Comparison of ENCODE assay signal across 12 mouse cellular contexts in the genomic region with DNA sequence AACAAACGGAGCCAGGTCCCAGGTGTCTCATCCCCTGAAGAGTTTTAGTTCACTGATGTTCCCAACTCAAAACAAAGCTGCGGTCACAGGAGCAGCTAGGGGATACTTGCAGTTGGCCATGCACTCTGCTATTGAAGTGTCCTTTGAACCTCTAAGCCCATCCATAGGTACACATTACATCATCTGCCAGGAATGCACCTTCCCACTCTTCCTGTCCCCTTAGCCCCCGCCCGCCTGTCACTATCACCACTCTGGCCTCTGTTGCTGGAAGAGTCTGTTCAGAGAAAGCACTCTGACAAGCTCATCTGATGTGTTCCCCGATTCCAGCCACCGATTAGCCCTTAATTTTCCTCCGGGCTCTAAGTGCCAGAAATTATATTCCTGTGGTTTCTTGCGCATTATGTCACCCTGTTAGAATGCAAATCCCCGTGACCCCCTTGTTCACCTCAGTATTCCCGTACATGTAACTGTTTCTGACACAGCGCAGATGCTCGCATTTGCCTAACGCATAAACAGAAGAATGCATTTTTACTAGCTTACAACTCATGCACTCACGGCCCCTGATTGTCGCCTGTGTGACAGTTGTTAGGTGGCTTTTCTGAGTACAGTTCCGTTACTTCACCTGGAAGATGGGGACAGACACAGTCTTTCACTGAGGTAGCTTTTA.
DNase-seq lines count a peak whose midpoint lies in the region; ATAC-seq and TF ChIP-seq lines count a peak whose summit lies in the region.
"Had no signal": no experiment of that assay in that cellular context is flagged by ENCODE, and none has a peak within 500 bp of the region (broad histone marks: within the 10 kb centered on the region; RNA-seq: fewer than 3 reads in every experiment).

No protein-coding gene starts in this region.

- no peak overlapping the region for H3K27ac ChIP-seq in forebrain, embryonic 13.5 days
- no peak overlapping the region for H3K27ac ChIP-seq in forebrain, embryonic 10.5 days
- H3K27ac ChIP-seq in embryonic facial prominence, embryonic 14.5 days (replicated peaks; ENCODE audit: low read depth, low read length) = no peak overlapping the region
- 0 out of 2 replicates have a peak overlapping the region, but pooled peaks have one; percentile 38 for H3K27ac ChIP-seq in liver, embryonic 15.5 days (replicated peaks)
- no peak overlapping the region for H3K27ac ChIP-seq in cerebellum, adult 2 months (ENCODE audit: insufficient read depth, low read length)
- H3K27ac ChIP-seq: gastrocnemius, adult 2 months; limb, embryonic 15.5 days had no signal

- H3K36me3 ChIP-seq in forebrain, embryonic 13.5 days (ENCODE audit: poor library complexity, severe bottlenecking) = no peaks in the 10 kb centered on the region
- H3K36me3 ChIP-seq in forebrain, embryonic 10.5 days (replicated peaks) = no peaks in the 10 kb centered on the region
- H3K36me3 ChIP-seq in embryonic facial prominence, embryonic 14.5 days (ENCODE audit: control insufficient read depth, insufficient read depth, low read length) = no peaks in the 10 kb centered on the region
- H3K36me3 ChIP-seq in liver, embryonic 15.5 days (replicated peaks) = no peaks in the 10 kb centered on the region
- H3K36me3 ChIP-seq: G1E; limb, embryonic 15.5 days had no signal

- ATAC-seq in forebrain, embryonic 13.5 days = peak; percentile 27; the same call in 1 of the 2 replicates
- ATAC-seq in embryonic facial prominence, embryonic 14.5 days (ENCODE audit: low read depth) = peak; percentile 53; the same call in 1 of the 2 replicates
- ATAC-seq in liver, embryonic 15.5 days (ENCODE audit: insufficient read depth) = peak; percentile 81
- no peak for ATAC-seq in erythroid progenitor cell, adult 5-6 weeks (replicated peaks; ENCODE audit: low FRiP score, poor library complexity, severe bottlenecking)

- no peak for TF ChIP-seq CTCF in cerebellum, adult 2 months (IDR thresholded peaks at IDR 0.05; ENCODE audit: borderline replicate concordance, insufficient read depth, low read depth, low read length)

- DNase-seq in forebrain, embryonic 10.5 days (ENCODE audit: extremely low spot score, low spot score) = no peak
- DNase-seq in kidney, postnatal 4 days = peak; percentile 15 to 48
- no peak for DNase-seq in kidney, postnatal 14 days
- peak; percentile 47 for DNase-seq in embryonic facial prominence, embryonic 14.5 days (ENCODE audit: low spot score)
- DNase-seq in cerebellum, adult 2 months = no peak
- DNase-seq: gastrocnemius, adult 2 months; thymus, postnatal 4 days had no signal

- H3K9me3 ChIP-seq in forebrain, embryonic 13.5 days (replicated peaks) = no peaks in the 10 kb centered on the region
- H3K9me3 ChIP-seq in forebrain, embryonic 10.5 days = no peaks in the 10 kb centered on the region
- H3K9me3 ChIP-seq in embryonic facial prominence, embryonic 14.5 days (ENCODE audit: control insufficient read depth, low read length) = no peaks in the 10 kb centered on the region
- no peaks in the 10 kb centered on the region for H3K9me3 ChIP-seq in liver, embryonic 15.5 days (replicated peaks)
- H3K9me3 ChIP-seq: limb, embryonic 15.5 days had no signal

- H3K9ac ChIP-seq in forebrain, embryonic 13.5 days = no peak overlapping the region
- no peak overlapping the region for H3K9ac ChIP-seq in embryonic facial prominence, embryonic 14.5 days (ENCODE audit: low read depth, low read length)
- no peak overlapping the region for H3K9ac ChIP-seq in liver, embryonic 15.5 days
- H3K9ac ChIP-seq: limb, embryonic 15.5 days had no signal

- no peak overlapping the region for H3K4me2 ChIP-seq in forebrain, embryonic 13.5 days
- H3K4me2 ChIP-seq in embryonic facial prominence, embryonic 14.5 days (ENCODE audit: low read depth, low read length) = no peak overlapping the region
- 0 out of 2 replicates have a peak overlapping the region, but pooled peaks have one; percentile 7 for H3K4me2 ChIP-seq in liver, embryonic 15.5 days
- H3K4me2 ChIP-seq: limb, embryonic 15.5 days had no signal

- no peak overlapping the region for H3K4me3 ChIP-seq in forebrain, embryonic 13.5 days
- H3K4me3 ChIP-seq in forebrain, embryonic 10.5 days = no peak overlapping the region
- H3K4me3 ChIP-seq in embryonic facial prominence, embryonic 14.5 days (ENCODE audit: low read depth, low read length) = no peak overlapping the region
- no peak overlapping the region for H3K4me3 ChIP-seq in liver, embryonic 15.5 days (replicated peaks)
- H3K4me3 ChIP-seq in cerebellum, adult 2 months (replicated peaks; ENCODE audit: insufficient read depth, low read depth, low read length) = no peak overlapping the region
- H3K4me3 ChIP-seq: gastrocnemius, adult 2 months; limb, embryonic 15.5 days had no signal

- no peaks in the 10 kb centered on the region for H3K27me3 ChIP-seq in forebrain, embryonic 13.5 days
- no peaks in the 10 kb centered on the region for H3K27me3 ChIP-seq in forebrain, embryonic 10.5 days (ENCODE audit: poor library complexity, severe bottlenecking)
- H3K27me3 ChIP-seq in embryonic facial prominence, embryonic 14.5 days (replicated peaks; ENCODE audit: control insufficient read depth, insufficient read depth, low read length) = no peaks in the 10 kb centered on the region
- no peaks in the 10 kb centered on the region for H3K27me3 ChIP-seq in liver, embryonic 15.5 days
- H3K27me3 ChIP-seq in cerebellum, adult 2 months (ENCODE audit: control insufficient read depth, insufficient read depth, low read length) = no peaks in the 10 kb centered on the region
- H3K27me3 ChIP-seq: limb, embryonic 15.5 days had no signal

- WGBS in forebrain, embryonic 13.5 days = 53% methylated on average over 16 of the region's 16 CpGs
- 84% methylated on average over 16 of the region's 16 CpGs for WGBS in forebrain, embryonic 10.5 days
- 40% methylated on average over 16 of the region's 16 CpGs for WGBS in embryonic facial prominence, embryonic 14.5 days
- 63% methylated on average over 16 of the region's 16 CpGs for WGBS in liver, embryonic 15.5 days (ENCODE audit: insufficient replicate concordance)
- 80% methylated on average over 16 of the region's 16 CpGs for WGBS in cerebellum, adult 2 months

- H3K4me1 ChIP-seq in forebrain, embryonic 13.5 days = peaks cover 16% of the 10 kb centered on the region
- H3K4me1 ChIP-seq in forebrain, embryonic 10.5 days = peaks cover 18% of the 10 kb centered on the region
- peaks cover 10% of the 10 kb centered on the region for H3K4me1 ChIP-seq in embryonic facial prominence, embryonic 14.5 days (ENCODE audit: control insufficient read depth, insufficient read depth, low read length)
- H3K4me1 ChIP-seq in liver, embryonic 15.5 days (replicated peaks) = no peaks in the 10 kb centered on the region
- no peaks in the 10 kb centered on the region for H3K4me1 ChIP-seq in cerebellum, adult 2 months (ENCODE audit: control insufficient read depth, insufficient read depth, low read length)

- no peak for TF ChIP-seq POLR2A in cerebellum, adult 2 months (IDR thresholded peaks at IDR 0.05; ENCODE audit: borderline replicate concordance, insufficient read depth, low read length)

Comparison
In these comparisons a context has a peak if more than half of its experiments do, and no peak if none do; other contexts are left out.
1. DNase-seq: peak in kidney, postnatal 4 days (2 of 2) and embryonic facial prominence, embryonic 14.5 days (single experiment); none in forebrain, embryonic 10.5 days (single experiment), kidney, postnatal 14 days (single experiment) and cerebellum, adult 2 months (0 of 2).